Mouse (Mus musculus): ENCODE data around the gene Arl6ip4.

Arl6ip4 gene

GRCm38 (mm10) chr5:124150895-124151294 lies 35.0 kb downstream of the Arl6ip4 start:
- no peak for DNase-seq (ENCODE audit: low spot score in 2 of 2)

GRCm38 (mm10) chr5:124152734-124153133 lies 36.8 kb downstream of the Arl6ip4 start:
- DNase-seq (ENCODE audit: low spot score in 2 of 2): no peak

GRCm38 (mm10) chr5:124155943-124156342 lies 40.1 kb downstream of the Arl6ip4 start:
- no peak for DNase-seq (ENCODE audit: low spot score in 2 of 2)

GRCm38 (mm10) chr5:124158305-124158704 lies 42.4 kb downstream of the Arl6ip4 start:
- DNase-seq (ENCODE audit: low spot score in 2 of 2): no peak

- no peak for DNase-seq (ENCODE audit: low spot score in 2 of 2)
These were observed 43.6 kb downstream of the Arl6ip4 start for GRCm38 (mm10) chr5:124159453-124159852.

- no peak for DNase-seq (ENCODE audit: low spot score in 2 of 2)
These were observed 45.9 kb downstream of the Arl6ip4 start for GRCm38 (mm10) chr5:124161831-124162230.

- peak; percentile 58 to 79 for DNase-seq (ENCODE audit: low spot score in 2 of 2)
These were observed 46.7 kb downstream of the Arl6ip4 start for GRCm38 (mm10) chr5:124162577-124162976.

GRCm38 (mm10) chr5:124163445-124163844 lies 47.6 kb downstream of the Arl6ip4 start:
- no peak for DNase-seq (ENCODE audit: low spot score in 2 of 2)

- DNase-seq (ENCODE audit: low spot score in 2 of 2): peak in 1 of 2 experiments; percentile 32
These were observed 50.0 kb downstream of the Arl6ip4 start for GRCm38 (mm10) chr5:124165622-124166570.

- DNase-seq (ENCODE audit: low spot score in 2 of 2): no peak
These were observed 50.9 kb downstream of the Arl6ip4 start for GRCm38 (mm10) chr5:124166741-124167140.

GRCm38 (mm10) chr5:124167621-124168020 lies 51.7 kb downstream of the Arl6ip4 start:
- no peak for DNase-seq (ENCODE audit: low spot score in 2 of 2)
